Mouse (Mus musculus) thymus, adult 2 months (tissue): ENCODE results near the gene Pik3c2b.

Source experiments
- CTCF ChIP-seq: fragments of 200-500 bp; IDR thresholded peaks from 2 replicates; pipeline ENCODE4 v1.5.1; 2012; ENCODE audit warnings: mild to moderate bottlenecking, control low read depth, low read length, moderate library complexity, borderline replicate concordance; ENCODE audit not compliant: control insufficient read depth, poor library complexity, insufficient read depth; ENCODE audit errors: extremely low read depth
- POLR2A ChIP-seq: fragments of 200-500 bp; IDR thresholded peaks from 2 replicates; pipeline ENCODE4 v1.6.1; 2012; ENCODE audit warnings: mild to moderate bottlenecking, low read length, control low read depth, moderate library complexity; ENCODE audit not compliant: control insufficient read depth, poor library complexity, insufficient read depth; ENCODE audit errors: extremely low read depth

- TF ChIP-seq POLR2A: no peak
- TF ChIP-seq CTCF: no peak
These were observed 89.4 kb downstream of the Pik3c2b start for GRCm38 (mm10) chr1:133134881-133135280.
